Mouse (Mus musculus): ENCODE measurements at regions not wholly inside any gene's neighbourhood (a gene's known extent, or its start where the extent isn't known, plus 50 kb on each side); places are given as distances from the start of the nearest gene placed in this dataset.

GRCm38 (mm10) chr1:51697265-51698192, 218.3 kb downstream of the Myo1b start:
- DNase-seq: peak; percentile 41 to 45

- DNase-seq: no peak
Measured at GRCm38 (mm10) chr1:51696471-51696870, 218.2 kb upstream of the Nabp1 start.

- DNase-seq: no peak
Measured at GRCm38 (mm10) chr1:51690878-51691277, 212.7 kb upstream of the Nabp1 start.

GRCm38 (mm10) chr1:51689461-51690223, 211.4 kb upstream of the Nabp1 start:
- DNase-seq: no peak

- no peak for DNase-seq
Measured at GRCm38 (mm10) chr1:51688946-51689345, 210.7 kb upstream of the Nabp1 start.

GRCm38 (mm10) chr1:51688224-51688545, 210.0 kb upstream of the Nabp1 start:
- DNase-seq: no peak

- no peak for DNase-seq
Measured at GRCm38 (mm10) chr1:51687484-51688223, 209.4 kb upstream of the Nabp1 start.

- no peak for DNase-seq
Measured at GRCm38 (mm10) chr1:51686759-51687158, 208.5 kb upstream of the Nabp1 start.

GRCm38 (mm10) chr1:51682273-51682672, 204.0 kb upstream of the Nabp1 start:
- DNase-seq: no peak

GRCm38 (mm10) chr1:51681872-51682271, 203.6 kb upstream of the Nabp1 start:
- no peak for DNase-seq

- no peak for DNase-seq
Measured at GRCm38 (mm10) chr1:51680725-51681124, 202.5 kb upstream of the Nabp1 start.

- DNase-seq: no peak
Measured at GRCm38 (mm10) chr1:51678290-51678928, 200.2 kb upstream of the Nabp1 start.

GRCm38 (mm10) chr1:51677802-51678201, 199.6 kb upstream of the Nabp1 start:
- DNase-seq: no peak

- DNase-seq: peak; percentile 72 to 75
Measured at GRCm38 (mm10) chr1:51671691-51672090, 193.5 kb upstream of the Nabp1 start.

- DNase-seq: peak; percentile 83 to 87
Measured at GRCm38 (mm10) chr1:51671287-51671686, 193.1 kb upstream of the Nabp1 start.

GRCm38 (mm10) chr1:51670009-51670408, 191.8 kb upstream of the Nabp1 start:
- DNase-seq: no peak

GRCm38 (mm10) chr1:51668881-51669280, 190.7 kb upstream of the Nabp1 start:
- DNase-seq: peak; percentile 30 to 55

- DNase-seq: no peak
Measured at GRCm38 (mm10) chr1:51660531-51660930, 182.3 kb upstream of the Nabp1 start.

GRCm38 (mm10) chr1:51657203-51657602, 179.0 kb upstream of the Nabp1 start:
- DNase-seq: no peak

- DNase-seq: no peak
Measured at GRCm38 (mm10) chr1:51650653-51650995, 172.4 kb upstream of the Nabp1 start.

GRCm38 (mm10) chr1:51649963-51650652, 171.9 kb upstream of the Nabp1 start:
- DNase-seq: no peak

- no peak for DNase-seq
Measured at GRCm38 (mm10) chr1:51647955-51648354, 169.7 kb upstream of the Nabp1 start.
